In genomic region chr17:35102299-35102698, GRCm38 (mm10) we compare ENCODE assay signal across 21 mouse cellular contexts. TPM values are rescaled to one million over a fixed set of nuclear protein-coding genes. Genes with fewer than 3 reads are reported as not detected.
A peak's percentile ranks its signal among the peaks of the same experiment; 100 is the strongest.
DNase-seq lines count a peak whose midpoint lies in the region; ATAC-seq and TF ChIP-seq lines count a peak whose summit lies in the region.
"Had no signal": no experiment of that assay in that cellular context is flagged by ENCODE, and none has a peak within 500 bp of the region (broad histone marks: within the 10 kb centered on the region; RNA-seq: fewer than 3 reads in every experiment).

No protein-coding gene starts in this region.

- peak; percentile 21; the same call in 1 of the 2 replicates for ATAC-seq in kidney, embryonic 14.5 days (ENCODE audit: low FRiP score, low TSS enrichment)
- no peak for ATAC-seq in intestine, postnatal 0 days
- ATAC-seq in monocyte, adult 5-6 weeks (replicated peaks; ENCODE audit: insufficient number of reproducible peaks, low FRiP score, low TSS enrichment, poor library complexity, severe bottlenecking) = no peak
- ATAC-seq: forebrain, embryonic 15.5 days; midbrain, embryonic 16.5 days had no signal

- no peaks in the 10 kb centered on the region for H3K27me3 ChIP-seq in kidney, embryonic 14.5 days (ENCODE audit: control insufficient read depth, insufficient read depth, low read length)
- no peaks in the 10 kb centered on the region for H3K27me3 ChIP-seq in intestine, postnatal 0 days (replicated peaks; ENCODE audit: control insufficient read depth, insufficient read depth, low read length)
- H3K27me3 ChIP-seq: forebrain, embryonic 15.5 days; heart, embryonic 12.5 days; hindbrain, embryonic 15.5 days; neural tube, embryonic 13.5 days had no signal

- no peaks in the 10 kb centered on the region for H3K9me3 ChIP-seq in kidney, embryonic 14.5 days (ENCODE audit: control insufficient read depth, low read length)
- no peaks in the 10 kb centered on the region for H3K9me3 ChIP-seq in intestine, postnatal 0 days (ENCODE audit: control insufficient read depth)
- H3K9me3 ChIP-seq: forebrain, embryonic 15.5 days; heart, embryonic 12.5 days; hindbrain, embryonic 15.5 days; neural tube, embryonic 13.5 days had no signal

- H3K27ac ChIP-seq in kidney, embryonic 14.5 days (ENCODE audit: low read depth, low read length) = peak overlapping the region; percentile 24; the same call in 1 of the 2 replicates
- H3K27ac ChIP-seq in intestine, postnatal 0 days (ENCODE audit: low read depth, low read length) = peak overlapping the region; percentile 21; the same call in 1 of the 2 replicates
- H3K27ac ChIP-seq: forebrain, embryonic 15.5 days; hindbrain, embryonic 15.5 days; liver, embryonic 14.5 days; macrophage; neural tube, embryonic 13.5 days; stomach, postnatal 0 days had no signal

- no peak overlapping the region for H3K4me2 ChIP-seq in kidney, embryonic 14.5 days (replicated peaks; ENCODE audit: low read depth, low read length)
- H3K4me2 ChIP-seq in intestine, postnatal 0 days (replicated peaks; ENCODE audit: low read depth) = no peak overlapping the region
- H3K4me2 ChIP-seq: forebrain, embryonic 15.5 days; heart, embryonic 12.5 days; hindbrain, embryonic 15.5 days; neural tube, embryonic 13.5 days had no signal

- H3K9ac ChIP-seq in kidney, embryonic 14.5 days (ENCODE audit: low read depth, low read length) = no peak overlapping the region
- no peak overlapping the region for H3K9ac ChIP-seq in intestine, postnatal 0 days (ENCODE audit: low read depth, low read length)
- H3K9ac ChIP-seq: forebrain, embryonic 15.5 days; heart, embryonic 12.5 days; hindbrain, embryonic 15.5 days; liver, embryonic 14.5 days; neural tube, embryonic 13.5 days had no signal

- H3K4me1 ChIP-seq in kidney, embryonic 14.5 days (ENCODE audit: control insufficient read depth, insufficient read depth, low read length) = peaks cover 10% of the 10 kb centered on the region; the same call in 1 of the 2 replicates
- no peaks in the 10 kb centered on the region for H3K4me1 ChIP-seq in intestine, postnatal 0 days (replicated peaks; ENCODE audit: control insufficient read depth, insufficient read depth, low read length)

- TF ChIP-seq CTCF in intestine, postnatal 0 days (IDR thresholded peaks at IDR 0.05; ENCODE audit: low read depth) = no peak

- H3K36me3 ChIP-seq in kidney, embryonic 14.5 days (ENCODE audit: control insufficient read depth, insufficient read depth, low read length) = peaks cover 61% of the 10 kb centered on the region
- peaks cover 59% of the 10 kb centered on the region for H3K36me3 ChIP-seq in intestine, postnatal 0 days (ENCODE audit: control insufficient read depth, insufficient read depth)

- 70% methylated on average over 8 of the region's 8 CpGs for WGBS in kidney, embryonic 14.5 days
- 76% methylated on average over 8 of the region's 8 CpGs for WGBS in intestine, postnatal 0 days

- peak; percentile 44 to 63 for DNase-seq in cerebellum, postnatal 25 days
- no peak for DNase-seq in cerebellum, adult 9-11 months
- no peak for DNase-seq in kidney, adult 18-20 months
- peak; percentile 74 for DNase-seq in MN1 (ENCODE audit: low spot score)
- DNase-seq in c-Kit-positive CD71-positive TER-119-positive erythroid progenitor cells, embryonic 14.5 days (ENCODE audit: low spot score) = no peak
- DNase-seq: adrenal gland, adult 8-10 months; gastrocnemius, postnatal 10 days; spleen, adult 18-20 months; thymus, postnatal 36 days had no signal

- no peak overlapping the region for H3K4me3 ChIP-seq in kidney, embryonic 14.5 days (ENCODE audit: low read length)
- H3K4me3 ChIP-seq in intestine, postnatal 0 days (ENCODE audit: low read depth, low read length) = no peak overlapping the region
- H3K4me3 ChIP-seq: forebrain, embryonic 15.5 days; heart, embryonic 12.5 days; hindbrain, embryonic 15.5 days; neural tube, embryonic 13.5 days had no signal

RNA-seq across cellular contexts. Expression of gene Ly6g5c, which starts 5.8 kb away (rescaled TPM):
- not detected in 2 replicates for polyA plus RNA-seq in kidney, embryonic 14.5 days (2014; fragmentation: Nextera tagmentation; extraction: Ambion mirVana)
- not detected in 2 replicates for polyA plus RNA-seq in intestine, postnatal 0 days (2015; fragmentation: Nextera tagmentation; extraction: Ambion mirVana)
- not detected in 3 replicates for total RNA-seq in monocyte, adult 5-6 weeks (2017)
- total RNA-seq: adrenal gland, adult 8-10 months; gastrocnemius, postnatal 10 days; left cerebral cortex, adult 18-20 months had no signal
- polyA plus RNA-seq: forebrain, embryonic 15.5 days; heart, embryonic 12.5 days; hindbrain, embryonic 15.5 days; liver, embryonic 14.5 days; macrophage; midbrain, embryonic 16.5 days; neural tube, embryonic 13.5 days; stomach, postnatal 0 days had no signal

RNA-seq across cellular contexts. Expression of gene Ly6g5b, which starts 12.9 kb away (rescaled TPM):
- polyA plus RNA-seq in kidney, embryonic 14.5 days (2014; fragmentation: Nextera tagmentation; extraction: Ambion mirVana) = 1.2 and 1.3 TPM in 2 replicates
- 0.46 and 0.59 TPM in 2 replicates for polyA plus RNA-seq in intestine, postnatal 0 days (2015; fragmentation: Nextera tagmentation; extraction: Ambion mirVana)
- not detected in 3 replicates for total RNA-seq in monocyte, adult 5-6 weeks (2017)
- polyA plus RNA-seq: macrophage had no signal

RNA-seq across cellular contexts. Expression of gene Abhd16a, which starts 13.2 kb away (rescaled TPM):
- polyA plus RNA-seq in kidney, embryonic 14.5 days (2014; fragmentation: Nextera tagmentation; extraction: Ambion mirVana) = 73.9 and 85.7 TPM in 2 replicates
- 101 and 103 TPM in 2 replicates for polyA plus RNA-seq in intestine, postnatal 0 days (2015; fragmentation: Nextera tagmentation; extraction: Ambion mirVana)
- total RNA-seq in monocyte, adult 5-6 weeks (2017) = 24.3 to 47.0 TPM (median 28.3 TPM) in 3 replicates

RNA-seq across cellular contexts. Expression of gene Ly6g6f, which starts 16.9 kb away (rescaled TPM):
- 0.31 and 0.34 TPM in 2 replicates for polyA plus RNA-seq in kidney, embryonic 14.5 days (2014; fragmentation: Nextera tagmentation; extraction: Ambion mirVana)
- polyA plus RNA-seq in intestine, postnatal 0 days (2015; fragmentation: Nextera tagmentation; extraction: Ambion mirVana) = not detected in 2 replicates
- 0.39 TPM in 1 of 3 replicates, not detected in the others for total RNA-seq in monocyte, adult 5-6 weeks (2017)
- total RNA-seq: adrenal gland, adult 8-10 months had no signal
- polyA plus RNA-seq: forebrain, embryonic 15.5 days; hindbrain, embryonic 15.5 days; macrophage; midbrain, embryonic 16.5 days had no signal

RNA-seq across cellular contexts. Expression of gene Gpank1, which starts 19.0 kb away (rescaled TPM):
- 19.4 and 20.8 TPM in 2 replicates for polyA plus RNA-seq in kidney, embryonic 14.5 days (2014; fragmentation: Nextera tagmentation; extraction: Ambion mirVana)
- polyA plus RNA-seq in intestine, postnatal 0 days (2015; fragmentation: Nextera tagmentation; extraction: Ambion mirVana) = 15.0 and 16.6 TPM in 2 replicates
- total RNA-seq in monocyte, adult 5-6 weeks (2017) = 62.4 to 126 TPM (median 65.8 TPM) in 3 replicates

Comparison
In these comparisons a context has a peak if more than half of its experiments do, and no peak if none do; other contexts are left out.
1. DNase-seq: peak in cerebellum, postnatal 25 days (2 of 2) and MN1 (single experiment); none in cerebellum, adult 9-11 months (single experiment), kidney, adult 18-20 months (single experiment) and c-Kit-positive CD71-positive TER-119-positive erythroid progenitor cells, embryonic 14.5 days (single experiment).